Mouse (Mus musculus): ENCODE results near the gene Cenpe.
"Not testable (repeated sequence)": the region's sequence is repeated elsewhere in the genome, so short reads cannot be mapped to it uniquely, and the experiment has no call there.

The Cenpe gene

GRCm38 (mm10) chr3:135211805-135212657 lies at the start of gene Cenpe:
TSS of gene Cenpe (plus strand) at chr3:135212537.
- peak; percentile 81 to 86 for DNase-seq

- no peak for DNase-seq
These were observed 40.4 kb upstream of the Cenpe start for GRCm38 (mm10) chr3:135171898-135172446.

GRCm38 (mm10) chr3:135191861-135192260 lies 20.5 kb upstream of the Cenpe start:
- DNase-seq: peak; percentile 34 to 55

- not testable (repeated sequence) for DNase-seq
These were observed 14.3 kb upstream of the Cenpe start for GRCm38 (mm10) chr3:135198051-135198450.

- no peak for DNase-seq
These were observed 11.7 kb upstream of the Cenpe start for GRCm38 (mm10) chr3:135200409-135201303.

GRCm38 (mm10) chr3:135206621-135207020 lies 5.7 kb upstream of the Cenpe start:
- peak; percentile 36 to 40 for DNase-seq

GRCm38 (mm10) chr3:135212658-135213350 lies 467 bp downstream of the Cenpe start:
- DNase-seq: no peak

GRCm38 (mm10) chr3:135232058-135232457 lies 19.7 kb downstream of the Cenpe start:
- DNase-seq: no peak

GRCm38 (mm10) chr3:135232462-135232861 lies 20.1 kb downstream of the Cenpe start:
- DNase-seq: no peak

GRCm38 (mm10) chr3:135245733-135246132 lies 33.4 kb downstream of the Cenpe start:
- no peak for DNase-seq

GRCm38 (mm10) chr3:135246828-135247227 lies 34.5 kb downstream of the Cenpe start:
- no peak for DNase-seq

- DNase-seq: no peak
These were observed 36.8 kb downstream of the Cenpe start for GRCm38 (mm10) chr3:135249104-135249503.

- no peak for DNase-seq
These were observed 39.5 kb downstream of the Cenpe start for GRCm38 (mm10) chr3:135251825-135252224.

GRCm38 (mm10) chr3:135254784-135255183 lies 42.4 kb downstream of the Cenpe start:
- no peak for DNase-seq

- DNase-seq: no peak
These were observed 46.6 kb downstream of the Cenpe start for GRCm38 (mm10) chr3:135258919-135259318.

- no peak for DNase-seq
These were observed 47.9 kb downstream of the Cenpe start for GRCm38 (mm10) chr3:135260233-135260632.

- DNase-seq: no peak
These were observed 56.3 kb downstream of the Cenpe start for GRCm38 (mm10) chr3:135268616-135269015.

- no peak for DNase-seq
These were observed 57.2 kb downstream of the Cenpe start for GRCm38 (mm10) chr3:135269391-135269990.

GRCm38 (mm10) chr3:135272627-135273026 lies 60.3 kb downstream of the Cenpe start:
- no peak for DNase-seq

GRCm38 (mm10) chr3:135273047-135273446 lies 60.7 kb downstream of the Cenpe start:
- no peak for DNase-seq

- no peak for DNase-seq
These were observed 67.8 kb downstream of the Cenpe start for GRCm38 (mm10) chr3:135280160-135280559.
